Mouse (Mus musculus) heart, adult 2 months (tissue): ENCODE measurements around the gene Sh3gl2.

Experiments used
- CTCF ChIP-seq: fragments of 200-600 bp; IDR thresholded peaks from 2 replicates; pipeline ENCODE4 v1.8.1; 2022; ENCODE audit warnings: antibody characterized with exemption, mild to moderate bottlenecking, moderate library complexity
- EP300 ChIP-seq: fragments of 200-500 bp; IDR thresholded peaks from 2 replicates; pipeline ENCODE4 v1.6.1; 2011; ENCODE audit warnings: low read depth, low read length, control low read depth; ENCODE audit not compliant: insufficient read depth
- POLR2A ChIP-seq: fragments of 200-500 bp; IDR thresholded peaks from 2 replicates; pipeline ENCODE4 v1.6.1; 2011; ENCODE audit warnings: mild to moderate bottlenecking, low read depth, low read length, control low read depth; ENCODE audit not compliant: insufficient read depth

DNA sequence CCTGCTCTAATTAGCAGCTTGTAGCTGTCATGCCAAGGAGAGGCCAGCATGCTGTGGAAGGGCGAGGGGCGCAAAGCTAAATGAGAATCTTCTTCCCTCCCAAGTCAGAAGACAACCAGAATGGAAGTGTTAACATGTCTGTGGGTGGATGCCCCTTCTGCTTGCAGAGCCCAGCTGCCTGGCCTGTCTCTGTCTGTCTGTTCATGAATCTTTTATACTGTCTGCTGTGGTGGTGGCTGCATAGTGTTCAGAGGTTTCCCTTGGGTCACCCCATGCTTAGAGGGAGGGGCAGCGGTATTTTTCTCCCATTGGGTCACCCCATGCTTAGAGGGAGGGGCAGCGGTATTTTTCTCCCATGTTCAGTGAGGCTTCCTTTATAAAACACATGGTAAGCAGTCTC lies 68.0 kb downstream of the Sh3gl2 start:
- no peak for TF ChIP-seq CTCF
- TF ChIP-seq POLR2A: no peak
- TF ChIP-seq EP300: no peak
